Mouse (Mus musculus): ENCODE results near the gene Osbpl8. TPM values are rescaled to one million over a fixed set of nuclear protein-coding genes. Genes with fewer than 3 reads are reported as not detected.
"Not testable (repeated sequence)": the region's sequence is repeated elsewhere in the genome, so short reads cannot be mapped to it uniquely, and the experiment has no call there.

Osbpl8 gene
- polyA plus RNA-seq, 1 experiment = 16.4 TPM

DNA sequence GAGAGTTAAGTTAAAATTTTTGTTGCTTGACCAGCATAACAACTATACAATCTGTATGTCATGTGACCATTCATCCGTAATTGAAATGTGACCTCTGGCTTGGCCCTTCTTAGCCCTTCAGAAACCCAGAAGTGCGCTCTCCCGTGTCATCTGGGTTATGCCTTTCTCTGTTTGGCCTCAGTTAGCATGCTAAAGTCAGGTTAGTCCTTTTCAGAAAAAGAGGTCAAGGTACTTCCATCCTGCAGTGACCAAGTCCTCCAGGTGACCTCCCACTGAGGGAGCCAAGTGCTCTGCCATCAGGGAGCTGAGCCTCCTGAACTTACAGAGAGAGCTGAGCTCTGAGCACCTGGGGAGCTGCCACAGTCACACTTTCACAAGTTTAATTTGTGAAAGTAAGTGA lies 33.7 kb upstream of the Osbpl8 start:
- Histone ChIP-seq H3K9ac (ENCODE audit: low read depth, poor library complexity, severe bottlenecking) (no peak overlapping the region), H3K27ac (ENCODE audit: insufficient read depth, low read length) (no peak overlapping the region)
- TF ChIP-seq POLR2A (IDR thresholded peaks at IDR 0.05; ENCODE audit: insufficient read depth, low read length) (no peak), EP300 (IDR thresholded peaks at IDR 0.05; ENCODE audit: insufficient read depth, low read depth, low read length) (no peak), CTCF (IDR thresholded peaks at IDR 0.05; ENCODE audit: low read depth, low read length) (no peak)

DNA sequence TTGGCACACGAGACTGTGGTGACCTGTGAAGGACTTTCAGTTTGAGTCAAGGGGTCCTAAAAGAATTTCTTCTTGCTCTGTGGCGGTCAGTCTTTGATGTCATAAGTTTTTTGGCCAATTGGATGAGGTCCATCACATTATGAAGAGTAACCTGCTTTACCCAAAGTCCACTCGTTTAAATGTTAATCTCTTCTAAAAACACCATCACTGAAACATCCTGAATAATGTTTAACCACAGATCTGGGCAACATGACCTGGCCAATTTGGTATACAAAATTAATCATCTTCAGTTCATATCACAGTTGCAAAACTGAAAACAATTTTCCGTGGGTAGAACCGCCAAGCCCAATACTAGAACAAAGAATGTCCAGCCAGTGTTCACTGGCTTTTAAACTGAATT lies 31.3 kb upstream of the Osbpl8 start:
- Histone ChIP-seq H3K4me3 (ENCODE audit: low read depth, low read length) (no peak overlapping the region), H3K27me3 (ENCODE audit: control insufficient read depth, insufficient read depth, low read length, poor library complexity, severe bottlenecking) (no peaks in the 10 kb centered on the region; the same call in none of the 2 replicates), H3K9me3 (replicated peaks; ENCODE audit: control insufficient read depth, insufficient read depth, low read length, poor library complexity, severe bottlenecking) (no peaks in the 10 kb centered on the region), H3K4me1 (ENCODE audit: control insufficient read depth, insufficient read depth, low read length) (no peaks in the 10 kb centered on the region), H3K9ac (ENCODE audit: low read depth, poor library complexity, severe bottlenecking) (no peak overlapping the region), H3K36me3 (ENCODE audit: control insufficient read depth, insufficient read depth, low read length, poor library complexity, severe bottlenecking) (no peaks in the 10 kb centered on the region), H3K27ac (ENCODE audit: insufficient read depth, low read length) (no peak overlapping the region)
- no peak for TF ChIP-seq EP300 (IDR thresholded peaks at IDR 0.05; ENCODE audit: insufficient read depth, low read depth, low read length)

More for the DNA sequence above, 33.7 kb upstream of the Osbpl8 start:
- H3K36me3 ChIP-seq (ENCODE audit: control insufficient read depth, insufficient read depth, low read length, poor library complexity, severe bottlenecking) = no peaks in the 10 kb centered on the region
- H3K9me3 ChIP-seq (replicated peaks; ENCODE audit: control insufficient read depth, insufficient read depth, low read length, poor library complexity, severe bottlenecking) = no peaks in the 10 kb centered on the region
- H3K4me3 ChIP-seq (ENCODE audit: low read depth, low read length) = no peak overlapping the region
- no peaks in the 10 kb centered on the region; the same call in none of the 2 replicates for H3K27me3 ChIP-seq (ENCODE audit: control insufficient read depth, insufficient read depth, low read length, poor library complexity, severe bottlenecking)
- no peaks in the 10 kb centered on the region for H3K4me1 ChIP-seq (ENCODE audit: control insufficient read depth, insufficient read depth, low read length)

DNA sequence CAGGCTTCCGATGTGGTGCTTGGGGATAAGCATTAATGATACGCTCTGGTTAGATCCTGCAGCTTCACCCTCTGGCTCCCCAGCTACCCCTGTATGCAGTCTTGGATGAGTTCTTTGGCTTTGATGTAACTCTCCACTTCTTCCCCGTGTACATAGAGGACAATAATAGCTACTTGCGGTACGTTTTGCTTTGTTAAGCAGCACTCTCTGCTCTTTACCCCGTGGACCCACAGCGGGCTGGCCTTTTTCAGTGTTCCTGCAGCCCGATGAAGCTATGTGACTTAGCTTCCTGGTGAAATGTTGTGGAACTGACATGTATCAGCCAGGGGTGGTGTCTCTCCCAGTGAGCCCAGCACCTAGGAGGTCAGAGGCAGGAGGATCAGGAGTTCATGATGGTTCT lies 30.6 kb upstream of the Osbpl8 start:
- no peak overlapping the region for H3K9ac ChIP-seq (ENCODE audit: low read depth, poor library complexity, severe bottlenecking)
- H3K27me3 ChIP-seq (ENCODE audit: control insufficient read depth, insufficient read depth, low read length, poor library complexity, severe bottlenecking) = no peaks in the 10 kb centered on the region; the same call in 1 of the 2 replicates
- H3K9me3 ChIP-seq (replicated peaks; ENCODE audit: control insufficient read depth, insufficient read depth, low read length, poor library complexity, severe bottlenecking) = no peaks in the 10 kb centered on the region
- no peak for TF ChIP-seq POLR2A (IDR thresholded peaks at IDR 0.05; ENCODE audit: insufficient read depth, low read length)
- TF ChIP-seq EP300 (IDR thresholded peaks at IDR 0.05; ENCODE audit: insufficient read depth, low read depth, low read length) = no peak
- no peak for TF ChIP-seq CTCF (IDR thresholded peaks at IDR 0.05; ENCODE audit: low read depth, low read length)
- H3K4me3 ChIP-seq (ENCODE audit: low read depth, low read length) = no peak overlapping the region
- H3K36me3 ChIP-seq (ENCODE audit: control insufficient read depth, insufficient read depth, low read length, poor library complexity, severe bottlenecking) = no peaks in the 10 kb centered on the region
- no peaks in the 10 kb centered on the region for H3K4me1 ChIP-seq (ENCODE audit: control insufficient read depth, insufficient read depth, low read length)
- no peak overlapping the region for H3K27ac ChIP-seq (ENCODE audit: insufficient read depth, low read length)

DNA sequence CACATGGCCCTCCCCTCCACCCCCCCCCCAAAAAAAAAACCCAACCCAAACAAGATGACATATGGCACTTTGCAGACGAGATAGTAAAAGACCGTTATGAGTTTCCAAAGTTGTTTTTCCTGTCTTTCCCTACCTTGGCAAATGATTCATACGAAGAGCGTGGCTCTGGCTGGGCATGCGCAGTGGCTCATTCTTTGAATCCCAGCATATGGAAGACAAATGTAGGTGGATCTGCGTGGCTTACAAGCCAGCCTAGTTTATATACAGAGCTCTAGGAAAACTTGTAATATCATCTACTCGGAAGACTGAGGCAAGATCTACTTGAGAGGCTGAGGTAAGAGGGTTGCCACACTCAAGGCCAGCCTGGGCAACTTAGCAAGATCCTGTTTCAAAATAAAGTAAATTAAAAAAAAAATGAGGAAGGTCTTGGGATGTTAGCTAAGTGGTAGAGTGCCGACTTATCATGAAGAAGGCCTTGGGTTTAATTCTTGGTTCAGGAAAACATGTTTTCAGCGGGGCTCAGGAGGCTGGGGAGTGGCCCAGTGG lies 30.1 kb upstream of the Osbpl8 start:
- Histone ChIP-seq H3K27me3 (ENCODE audit: control insufficient read depth, insufficient read depth, low read length, poor library complexity, severe bottlenecking) (no peaks in the 10 kb centered on the region; the same call in 1 of the 2 replicates), H3K4me1 (ENCODE audit: control insufficient read depth, insufficient read depth, low read length) (no peaks in the 10 kb centered on the region), H3K4me3 (ENCODE audit: low read depth, low read length) (no peak overlapping the region), H3K9ac (ENCODE audit: low read depth, poor library complexity, severe bottlenecking) (no peak overlapping the region), H3K36me3 (ENCODE audit: control insufficient read depth, insufficient read depth, low read length, poor library complexity, severe bottlenecking) (no peaks in the 10 kb centered on the region), H3K27ac (ENCODE audit: insufficient read depth, low read length) (no peak overlapping the region), H3K9me3 (replicated peaks; ENCODE audit: control insufficient read depth, insufficient read depth, low read length, poor library complexity, severe bottlenecking) (no peaks in the 10 kb centered on the region)
- TF ChIP-seq POLR2A (IDR thresholded peaks at IDR 0.05; ENCODE audit: insufficient read depth, low read length) (no peak), CTCF (IDR thresholded peaks at IDR 0.05; ENCODE audit: low read depth, low read length) (no peak), EP300 (IDR thresholded peaks at IDR 0.05; ENCODE audit: insufficient read depth, low read depth, low read length) (no peak)

DNA sequence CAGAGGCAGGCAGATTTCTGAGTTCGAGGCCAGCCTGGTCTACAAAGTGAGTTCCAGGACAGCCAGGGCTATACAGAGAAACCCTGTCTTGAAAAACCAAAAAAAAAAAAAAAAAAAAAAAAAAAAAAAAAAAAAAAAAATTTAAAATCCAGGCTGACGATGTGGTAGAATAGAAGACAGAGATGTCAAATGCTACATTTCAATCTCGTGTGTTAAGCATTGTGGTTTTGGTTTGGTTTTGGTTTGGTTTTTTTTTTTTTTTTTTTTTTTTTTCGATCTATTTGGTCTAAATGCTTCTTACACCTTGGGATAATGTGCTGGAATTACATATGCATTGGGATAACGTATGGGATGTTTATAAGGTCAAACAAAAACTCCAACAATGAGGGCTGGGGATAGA lies 28.2 kb upstream of the Osbpl8 start:
- not testable (repeated sequence) for H3K27me3 ChIP-seq (ENCODE audit: control insufficient read depth, insufficient read depth, low read length, poor library complexity, severe bottlenecking); H3K9me3 ChIP-seq (replicated peaks; ENCODE audit: control insufficient read depth, insufficient read depth, low read length, poor library complexity, severe bottlenecking); H3K9ac ChIP-seq (ENCODE audit: low read depth, poor library complexity, severe bottlenecking); H3K36me3 ChIP-seq (ENCODE audit: control insufficient read depth, insufficient read depth, low read length, poor library complexity, severe bottlenecking); H3K4me3 ChIP-seq (ENCODE audit: low read depth, low read length); H3K4me1 ChIP-seq (ENCODE audit: control insufficient read depth, insufficient read depth, low read length); H3K27ac ChIP-seq (ENCODE audit: insufficient read depth, low read length)

DNA sequence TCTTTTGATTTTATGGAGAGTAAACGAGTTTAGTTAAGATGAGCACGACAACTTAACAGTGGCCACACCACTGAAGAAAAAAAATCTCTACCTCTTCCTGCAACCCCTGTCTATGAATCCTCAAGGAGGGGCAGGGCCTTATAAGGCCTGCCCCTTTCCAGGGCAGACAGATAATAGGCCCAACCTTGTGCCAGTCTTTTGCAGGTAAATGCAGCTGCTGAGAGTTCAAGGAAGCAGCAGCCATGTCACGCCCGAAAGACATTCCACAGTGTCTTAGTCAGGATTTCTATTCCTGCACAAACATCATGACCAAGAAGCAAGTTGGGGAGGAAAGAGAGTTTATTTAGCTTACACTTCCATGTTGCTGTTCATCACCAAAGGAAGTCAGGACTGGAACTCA lies 26.6 kb upstream of the Osbpl8 start:
- Histone ChIP-seq H3K4me1 (ENCODE audit: control insufficient read depth, insufficient read depth, low read length) (no peaks in the 10 kb centered on the region), H3K4me3 (ENCODE audit: low read depth, low read length) (no peak overlapping the region), H3K36me3 (ENCODE audit: control insufficient read depth, insufficient read depth, low read length, poor library complexity, severe bottlenecking) (no peaks in the 10 kb centered on the region), H3K27ac (ENCODE audit: insufficient read depth, low read length) (no peak overlapping the region), H3K9ac (ENCODE audit: low read depth, poor library complexity, severe bottlenecking) (no peak overlapping the region), H3K27me3 (ENCODE audit: control insufficient read depth, insufficient read depth, low read length, poor library complexity, severe bottlenecking) (no peaks in the 10 kb centered on the region; the same call in 1 of the 2 replicates), H3K9me3 (replicated peaks; ENCODE audit: control insufficient read depth, insufficient read depth, low read length, poor library complexity, severe bottlenecking) (no peaks in the 10 kb centered on the region)
- TF ChIP-seq EP300 (IDR thresholded peaks at IDR 0.05; ENCODE audit: insufficient read depth, low read depth, low read length) (no peak), CTCF (IDR thresholded peaks at IDR 0.05; ENCODE audit: low read depth, low read length) (no peak), POLR2A (IDR thresholded peaks at IDR 0.05; ENCODE audit: insufficient read depth, low read length) (no peak)
